Mouse (Mus musculus): ENCODE results near the gene Scd2.

- TF ChIP-seq TAL1 (conservative IDR thresholded peaks at IDR 0.05; ENCODE audit: low read depth, low read length): no peak
- no peak for TF ChIP-seq GATA1 (IDR thresholded peaks at IDR 0.05; ENCODE audit: borderline replicate concordance, low read length)
- TF ChIP-seq CTCF (IDR thresholded peaks at IDR 0.05; ENCODE audit: low read depth, low read length): no peak
- TF ChIP-seq POLR2AphosphoS5 (IDR thresholded peaks at IDR 0.05; ENCODE audit: insufficient replicate concordance, low read depth, low read length): no peak
- no peak for TF ChIP-seq GATA2 (IDR thresholded peaks at IDR 0.05; ENCODE audit: borderline replicate concordance, low read depth, low read length)
Measured at GRCm38 (mm10) chr19:44312007-44312360, 18.5 kb downstream of the Scd2 start.
